Mouse (Mus musculus): ENCODE data around the gene Snapc1.

Snapc1 gene

DNA sequence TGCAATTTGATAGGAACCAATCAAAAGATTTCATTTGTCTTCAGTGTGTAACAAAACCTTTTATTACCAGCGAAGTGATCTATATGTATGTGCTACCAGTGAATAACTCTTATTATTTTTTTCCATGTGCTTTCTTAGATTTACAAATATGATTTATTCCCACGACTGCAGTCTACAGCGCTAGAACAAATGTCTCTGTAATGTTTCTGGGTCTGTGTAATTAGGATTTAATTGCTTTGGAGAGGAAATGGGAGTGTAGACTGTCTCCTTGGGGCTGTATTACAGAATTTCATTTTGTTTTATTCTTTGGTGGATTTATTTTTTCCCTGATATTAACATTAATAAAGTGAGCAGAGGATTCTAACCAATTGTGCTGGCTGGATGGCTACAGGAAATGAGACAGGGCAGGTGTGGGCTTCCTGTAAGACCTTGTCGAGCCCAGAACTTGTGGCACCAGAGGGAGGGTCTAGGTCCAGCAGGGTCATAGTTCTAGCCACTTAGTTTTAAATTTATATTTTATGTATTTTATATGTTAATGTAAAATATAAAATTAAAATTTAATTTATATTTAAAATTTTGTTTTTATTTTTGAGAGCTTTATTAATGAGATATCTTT lies 24.2 kb downstream of the Snapc1 start:
- intact Hi-C loops (cut with DNase I) = loop anchor here (5.0 kb wide), 1 partner anchor 281 kb away; no protein-coding TSS in a partner anchor

- intact Hi-C loops (cut with DNase I) = loop anchor here (5.0 kb wide), 1 partner anchor 282 kb away; no protein-coding TSS in a partner anchor
Measured at GRCm38 (mm10) chr12:73989594-73989993, 25.3 kb downstream of the Snapc1 start.

GRCm38 (mm10) chr12:73996906-73997296 lies 32.6 kb downstream of the Snapc1 start:
- intact Hi-C loops (cut with DNase I) = no loop called here

DNA sequence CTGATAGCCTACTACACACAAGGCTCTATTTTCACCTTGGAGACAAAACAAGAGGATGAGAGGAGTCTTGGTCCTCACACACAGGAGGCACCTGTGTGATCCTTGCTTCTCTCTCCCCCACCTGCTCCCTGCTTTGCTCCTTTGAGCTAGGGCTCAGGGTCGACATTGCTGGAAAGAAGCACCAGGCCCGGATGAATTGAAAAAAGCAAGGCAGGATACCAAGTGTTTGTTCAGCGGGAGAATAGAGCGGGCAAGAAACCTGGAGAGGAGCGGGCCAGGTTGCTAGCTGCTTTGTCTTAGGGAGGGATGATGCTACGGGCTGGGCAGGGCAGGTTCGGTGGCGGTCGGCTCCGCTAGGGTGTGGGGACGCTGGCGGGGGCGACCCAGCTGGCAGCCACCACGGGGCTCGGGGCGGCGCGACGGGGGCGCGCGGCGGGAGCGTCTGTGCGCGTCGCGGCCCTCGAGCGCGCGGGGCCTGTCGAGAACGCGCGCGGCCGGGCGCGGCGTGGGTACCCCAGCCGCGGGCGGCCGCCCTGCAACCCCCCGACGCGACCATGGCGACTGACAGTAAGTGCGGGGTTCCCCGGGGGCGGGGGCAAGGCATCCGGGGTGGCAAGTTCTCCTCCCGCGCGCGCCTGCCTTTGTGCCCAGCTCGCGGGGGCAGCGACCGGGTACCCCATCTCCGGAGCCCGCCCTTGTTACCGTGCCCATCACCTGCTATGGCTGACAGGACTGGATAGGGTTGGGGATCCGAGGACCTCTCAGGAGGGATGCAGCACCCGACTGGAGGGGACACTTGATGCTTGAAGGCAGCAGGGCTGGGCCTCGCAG lies 33.2 kb downstream of the Snapc1 start, which contains the start of gene Syt16:
TSS of gene Syt16 (plus strand) at position 365 of the 831 bp plus-strand sequence.
- intact Hi-C loops (cut with DNase I) = no loop called here

- intact Hi-C loops (cut with DNase I) = no loop called here
Measured at GRCm38 (mm10) chr12:73998128-73998456, 33.8 kb downstream of the Snapc1 start.

DNA sequence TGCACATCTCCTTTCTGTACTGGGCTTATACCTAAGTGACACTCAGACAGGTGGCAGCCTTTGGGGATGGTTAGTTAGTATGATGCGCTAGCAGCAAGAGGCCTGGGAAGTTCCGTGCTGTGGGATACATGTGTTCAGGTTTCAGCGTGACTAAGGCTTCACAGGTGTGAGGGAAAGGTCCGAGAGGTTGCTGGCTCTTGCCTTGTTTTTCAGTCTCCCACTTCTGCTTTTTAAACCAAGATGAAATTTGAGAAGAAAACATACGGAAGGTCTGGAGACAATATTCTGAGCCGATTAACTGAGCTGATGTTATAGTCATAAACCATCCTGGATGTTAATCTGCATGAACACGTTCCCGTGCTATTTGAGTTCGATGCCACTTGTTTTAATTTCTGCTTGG lies 38.2 kb downstream of the Snapc1 start:
- intact Hi-C loops (cut with DNase I) = no loop called here

GRCm38 (mm10) chr12:74009448-74009911 lies 45.2 kb downstream of the Snapc1 start:
- intact Hi-C loops (cut with DNase I) = no loop called here

- intact Hi-C loops (cut with DNase I) = loop anchor here (2.0 to 5.0 kb wide), 2 partner anchors 309 to 451 kb away; no protein-coding TSS in a partner anchor
Measured at GRCm38 (mm10) chr12:74013739-74014138, 49.5 kb downstream of the Snapc1 start.

DNA sequence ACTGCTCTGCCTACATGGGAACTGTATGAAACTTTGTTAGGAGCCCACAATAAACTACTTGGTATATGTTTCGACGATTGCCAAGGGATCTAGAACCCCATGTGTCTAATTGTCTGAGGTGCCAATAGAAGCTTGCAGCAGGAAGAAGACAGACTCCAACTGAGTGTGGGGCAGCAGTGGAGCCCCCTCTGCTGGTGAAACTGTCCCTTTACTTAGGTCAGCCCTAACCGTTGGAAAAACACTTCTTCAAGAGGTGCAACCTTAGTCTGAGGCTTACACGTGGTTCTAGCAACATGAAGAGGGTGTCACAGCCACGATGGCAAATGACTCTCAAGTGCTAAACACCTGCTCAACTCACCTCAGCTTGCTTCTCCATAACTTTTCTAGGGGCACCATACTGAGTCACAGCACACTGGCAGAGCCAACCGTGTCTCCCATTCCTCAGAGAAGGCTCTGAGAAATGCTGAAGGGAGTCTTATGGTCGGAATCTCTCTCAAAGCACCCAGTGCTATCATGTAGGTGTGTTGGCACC lies 50.5 kb downstream of the Snapc1 start:
- intact Hi-C loops (cut with DNase I) = loop anchor here (2.0 to 5.0 kb wide), 2 partner anchors 310 to 453 kb away; no protein-coding TSS in a partner anchor

GRCm38 (mm10) chr12:74015491-74015890 lies 51.2 kb downstream of the Snapc1 start:
- intact Hi-C loops (cut with DNase I) = loop anchor here (2.0 kb wide), 1 partner anchor 311 kb away; no protein-coding TSS in a partner anchor

- intact Hi-C loops (cut with DNase I) = no loop called here
Measured at GRCm38 (mm10) chr12:74023260-74023659, 59.0 kb downstream of the Snapc1 start.

GRCm38 (mm10) chr12:74024912-74025311 lies 60.6 kb downstream of the Snapc1 start:
- intact Hi-C loops (cut with DNase I) = no loop called here

Data from adrenal gland (tissue).